Mouse (Mus musculus): ENCODE data around the gene Emx2. TPM values are rescaled to one million over a fixed set of nuclear protein-coding genes. Genes with fewer than 3 reads are reported as not detected.

Emx2 gene
- polyA plus RNA-seq, 1 experiment from 2014 or later: 1.2 TPM

- H3K36me3 ChIP-seq: no peaks in the 10 kb centered on the region
- H3K27ac ChIP-seq: no peak overlapping the region
- H3K9me3 ChIP-seq: no peaks in the 10 kb centered on the region
- peaks cover 57% of the 10 kb centered on the region for H3K4me1 ChIP-seq (replicated peaks)
- H3K27me3 ChIP-seq (ENCODE audit: insufficient read depth, poor library complexity, severe bottlenecking): peaks cover 100% of the 10 kb centered on the region
- no peak overlapping the region for H3K4me3 ChIP-seq
- 1% methylated on average over 10 of the region's 10 CpGs for WGBS
- peak; percentile 34 for DNase-seq (ENCODE audit: low spot score)
These were observed 7.7 kb downstream of the Emx2 start for GRCm38 (mm10) chr19:59465751-59466410.

GRCm38 (mm10) chr19:59466417-59466937, 8.3 kb downstream of the Emx2 start:
- 3% methylated on average over 6 of the region's 6 CpGs for WGBS
- H3K9me3 ChIP-seq: no peaks in the 10 kb centered on the region
- H3K4me1 ChIP-seq (replicated peaks): peaks cover 63% of the 10 kb centered on the region
- no peak overlapping the region for H3K27ac ChIP-seq
- DNase-seq (ENCODE audit: low spot score): peak; percentile 20
- no peak overlapping the region for H3K4me3 ChIP-seq
- peaks cover 100% of the 10 kb centered on the region for H3K27me3 ChIP-seq (ENCODE audit: insufficient read depth, poor library complexity, severe bottlenecking)
- no peaks in the 10 kb centered on the region for H3K36me3 ChIP-seq

- peak; percentile 36 for DNase-seq (ENCODE audit: low spot score)
These were observed 8.8 kb downstream of the Emx2 start for GRCm38 (mm10) chr19:59467016-59467412.

DNA sequence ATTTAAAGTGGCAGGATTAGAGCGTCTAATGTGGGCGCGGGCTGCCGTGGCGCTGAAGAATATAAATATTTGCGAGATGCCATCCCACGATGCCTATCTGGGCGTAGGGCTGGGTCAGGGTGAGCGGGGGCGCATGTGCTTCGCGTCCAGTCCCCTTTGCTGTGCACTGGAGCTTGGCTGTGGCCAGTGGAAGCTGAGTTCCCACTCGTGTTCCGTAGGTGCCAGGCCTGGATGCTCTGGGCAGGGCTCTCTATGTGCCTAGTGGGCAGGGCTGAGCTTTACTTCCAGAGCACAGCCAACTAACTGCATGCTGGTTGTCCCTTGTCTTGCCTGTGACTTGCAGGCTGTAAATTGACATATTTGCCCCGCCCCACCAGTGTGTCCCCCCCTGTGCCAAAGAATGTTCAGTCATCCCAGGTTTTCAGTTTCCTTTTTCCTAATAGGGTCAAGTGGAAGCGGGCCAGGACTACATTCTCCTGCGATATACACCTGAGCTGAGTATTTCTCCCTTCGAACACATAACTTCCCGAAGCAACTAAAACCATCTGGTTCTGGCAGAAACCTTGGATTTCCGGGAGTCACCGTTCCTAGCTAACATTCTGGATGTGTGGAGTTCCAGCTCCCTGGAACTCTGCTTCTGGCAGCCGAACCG, 9.4 kb downstream of the Emx2 start:
- peaks cover 100% of the 10 kb centered on the region for H3K27me3 ChIP-seq (ENCODE audit: insufficient read depth, poor library complexity, severe bottlenecking)
- WGBS: 2% methylated on average over 23 of the region's 23 CpGs
- peak; percentile 39 for DNase-seq (ENCODE audit: low spot score)
- H3K36me3 ChIP-seq: no peaks in the 10 kb centered on the region
- H3K27ac ChIP-seq: no peak overlapping the region
- H3K9me3 ChIP-seq: no peaks in the 10 kb centered on the region
- peak overlapping the region; percentile 24 for H3K4me3 ChIP-seq
- H3K4me1 ChIP-seq (replicated peaks): peaks cover 67% of the 10 kb centered on the region

More at GRCm38 (mm10) chr19:59467016-59467412, 8.8 kb downstream of the Emx2 start:
- no peak overlapping the region for H3K27ac ChIP-seq
- no peaks in the 10 kb centered on the region for H3K36me3 ChIP-seq
- no peaks in the 10 kb centered on the region for H3K9me3 ChIP-seq
- under 1% methylated on average over 19 of the region's 19 CpGs for WGBS
- peaks cover 67% of the 10 kb centered on the region for H3K4me1 ChIP-seq (replicated peaks)
- peak overlapping the region; percentile 24; the same call in 1 of the 2 replicates for H3K4me3 ChIP-seq
- peaks cover 100% of the 10 kb centered on the region for H3K27me3 ChIP-seq (ENCODE audit: insufficient read depth, poor library complexity, severe bottlenecking)

DNA sequence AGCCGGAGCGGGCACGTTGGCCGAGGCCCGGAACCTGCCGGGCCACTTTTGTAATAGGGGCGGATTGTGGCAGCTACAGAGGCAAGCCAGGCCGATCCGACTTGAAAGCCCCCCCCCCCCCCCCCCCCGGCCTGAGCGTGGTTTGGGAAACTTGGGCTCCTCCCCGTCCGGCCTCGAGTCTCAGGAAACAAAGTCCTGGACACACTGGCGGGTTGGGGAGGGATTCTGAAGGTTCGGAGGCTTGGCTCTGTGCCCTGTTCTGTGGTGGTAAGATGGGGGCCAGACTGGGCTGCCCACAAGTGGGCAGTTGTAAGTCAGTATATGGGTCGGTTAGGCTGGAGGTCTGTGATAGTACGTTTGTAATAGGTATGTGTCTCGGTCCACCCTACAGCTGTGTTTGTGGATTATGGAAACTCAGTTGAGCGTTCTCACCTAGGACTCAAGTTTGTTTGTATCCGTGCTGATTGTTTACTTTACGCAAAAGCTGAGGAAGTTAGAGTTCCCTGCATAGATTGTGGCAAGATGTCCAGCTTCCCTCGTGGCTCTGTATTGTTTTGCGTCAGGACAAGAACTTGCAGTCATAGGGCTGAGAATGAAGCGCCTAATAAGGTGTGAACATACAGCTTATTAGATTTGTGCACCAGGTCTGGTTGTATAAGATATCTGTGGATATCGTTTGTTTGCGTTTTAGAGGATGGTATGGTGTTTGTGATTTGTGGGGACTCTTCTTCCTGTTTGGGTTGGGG, 10.1 kb downstream of the Emx2 start:
- DNase-seq (ENCODE audit: low spot score): peak; percentile 22
- Histone ChIP-seq H3K4me1 (replicated peaks) (peaks cover 67% of the 10 kb centered on the region), H3K4me3 (no peak overlapping the region)

GRCm38 (mm10) chr19:59469035-59469949, 11.1 kb downstream of the Emx2 start:
- Histone ChIP-seq H3K27ac (0 out of 2 replicates have a peak overlapping the region, but pooled peaks have one; percentile 9), H3K9me3 (no peaks in the 10 kb centered on the region), H3K27me3 (ENCODE audit: insufficient read depth, poor library complexity, severe bottlenecking) (peaks cover 100% of the 10 kb centered on the region), H3K4me3 (peak overlapping the region; percentile 46), H3K4me1 (replicated peaks) (peaks cover 64% of the 10 kb centered on the region), H3K36me3 (no peaks in the 10 kb centered on the region)
- under 1% methylated on average over 35 of the region's 35 CpGs for WGBS
- DNase-seq (ENCODE audit: low spot score): peak; percentile 66

More for the DNA sequence above, 10.1 kb downstream of the Emx2 start:
- no peak overlapping the region for H3K27ac ChIP-seq
- 1% methylated on average over 27 of the region's 27 CpGs for WGBS
- peaks cover 100% of the 10 kb centered on the region for H3K27me3 ChIP-seq (ENCODE audit: insufficient read depth, poor library complexity, severe bottlenecking)
- H3K36me3 ChIP-seq: no peaks in the 10 kb centered on the region
- no peaks in the 10 kb centered on the region for H3K9me3 ChIP-seq

DNA sequence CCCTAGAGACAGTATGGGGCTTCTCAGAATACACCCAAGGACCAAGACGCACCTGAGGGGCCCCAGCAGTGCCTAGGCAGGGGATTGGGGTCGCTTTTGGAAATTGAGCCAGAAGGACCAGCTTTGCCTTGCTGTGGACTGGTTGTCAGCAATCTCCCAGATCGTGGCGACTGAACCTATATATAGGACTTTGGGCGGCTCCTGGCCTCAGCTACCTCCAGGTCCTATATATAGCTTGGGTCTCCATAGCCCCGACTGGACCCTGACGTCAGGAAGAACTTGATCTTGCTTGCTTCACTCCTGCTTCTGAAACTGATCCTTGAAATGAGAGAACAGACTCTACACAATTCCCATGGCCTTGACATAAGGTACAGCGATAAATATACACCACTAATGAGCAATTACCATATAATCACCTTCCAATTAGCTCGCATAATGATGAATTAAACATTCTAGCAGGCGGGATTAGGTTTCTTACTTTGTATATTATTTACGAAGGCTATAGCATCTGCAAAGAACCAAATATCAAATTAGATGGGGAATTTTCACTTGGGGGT, 12.0 kb downstream of the Emx2 start:
- Histone ChIP-seq H3K4me3 (no peak overlapping the region), H3K4me1 (replicated peaks) (peaks cover 61% of the 10 kb centered on the region), H3K36me3 (no peaks in the 10 kb centered on the region), H3K27me3 (ENCODE audit: insufficient read depth, poor library complexity, severe bottlenecking) (peaks cover 95% of the 10 kb centered on the region), H3K27ac (no peak overlapping the region), H3K9me3 (no peaks in the 10 kb centered on the region)
- no peak for DNase-seq (ENCODE audit: low spot score)
- WGBS: 9% methylated on average over 11 of the region's 11 CpGs

DNA sequence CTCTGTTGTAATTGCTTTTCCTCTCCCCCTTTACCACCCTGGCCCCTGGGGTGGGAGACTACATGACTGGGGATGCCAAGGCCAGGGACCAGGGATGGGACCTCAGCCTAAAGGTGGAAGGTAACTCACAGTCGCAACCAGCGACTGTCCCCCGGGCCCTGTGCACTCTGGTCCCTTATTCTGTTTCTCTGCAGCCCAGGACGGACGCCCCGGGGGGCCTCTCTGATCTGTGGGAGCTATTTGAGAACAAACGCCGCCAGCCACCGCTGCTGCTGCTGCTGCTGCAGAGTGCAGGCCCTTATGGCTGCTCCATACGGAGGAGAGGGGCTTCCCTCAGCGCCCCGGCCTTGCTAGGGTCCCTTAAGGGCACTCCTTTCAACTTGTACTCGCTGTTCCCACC, 12.7 kb downstream of the Emx2 start:
- Histone ChIP-seq H3K27me3 (ENCODE audit: insufficient read depth, poor library complexity, severe bottlenecking) (peaks cover 91% of the 10 kb centered on the region), H3K4me3 (peak overlapping the region; percentile 34), H3K9me3 (no peaks in the 10 kb centered on the region), H3K4me1 (replicated peaks) (peaks cover 53% of the 10 kb centered on the region), H3K27ac (0 out of 2 replicates have a peak overlapping the region, but pooled peaks have one; percentile 16), H3K36me3 (no peaks in the 10 kb centered on the region)
- WGBS: 1% methylated on average over 13 of the region's 13 CpGs
- peak; percentile 30 for DNase-seq (ENCODE audit: low spot score)

DNA sequence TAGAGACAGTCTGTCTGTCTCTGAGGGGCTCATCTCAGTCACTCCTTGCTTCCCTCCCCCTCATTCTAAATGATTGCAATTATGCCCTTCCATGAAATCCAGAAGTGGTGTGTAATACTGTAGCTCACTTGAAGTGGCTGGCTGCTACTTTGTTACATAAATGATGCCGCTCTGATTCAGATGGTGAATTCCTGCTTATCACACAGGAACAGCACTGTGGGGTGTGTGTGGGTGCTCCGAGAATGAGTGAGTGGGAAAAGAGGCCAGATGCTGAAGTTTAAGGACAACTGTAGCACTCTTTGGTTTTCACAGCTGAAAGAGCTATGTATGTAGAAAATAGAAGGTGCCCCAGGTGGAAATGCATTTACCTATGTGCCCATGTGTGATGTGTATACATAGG, 14.7 kb downstream of the Emx2 start:
- H3K4me3 ChIP-seq: no peak overlapping the region
- WGBS: 85% methylated on average over 2 of the region's 2 CpGs
- no peak overlapping the region for H3K27ac ChIP-seq
- no peaks in the 10 kb centered on the region for H3K36me3 ChIP-seq
- no peaks in the 10 kb centered on the region for H3K9me3 ChIP-seq
- DNase-seq (ENCODE audit: low spot score): no peak
- H3K27me3 ChIP-seq (ENCODE audit: insufficient read depth, poor library complexity, severe bottlenecking): peaks cover 76% of the 10 kb centered on the region
- peaks cover 34% of the 10 kb centered on the region for H3K4me1 ChIP-seq (replicated peaks)

GRCm38 (mm10) chr19:59479912-59480311, 21.7 kb downstream of the Emx2 start:
- WGBS: 87% methylated on average over 3 of the region's 3 CpGs
- no peak for DNase-seq (ENCODE audit: low spot score)

GRCm38 (mm10) chr19:59480563-59480962, 22.4 kb downstream of the Emx2 start:
- no peak overlapping the region for H3K27ac ChIP-seq
- no peaks in the 10 kb centered on the region for H3K4me1 ChIP-seq (replicated peaks)
- H3K4me3 ChIP-seq: no peak overlapping the region
- peaks cover 5% of the 10 kb centered on the region; the same call in 1 of the 2 replicates for H3K27me3 ChIP-seq (ENCODE audit: insufficient read depth, poor library complexity, severe bottlenecking)
- DNase-seq (ENCODE audit: low spot score): no peak
- 74% methylated on average over 3 of the region's 3 CpGs for WGBS
- no peaks in the 10 kb centered on the region for H3K9me3 ChIP-seq
- H3K36me3 ChIP-seq: no peaks in the 10 kb centered on the region

More at GRCm38 (mm10) chr19:59479912-59480311, 21.7 kb downstream of the Emx2 start:
- no peak overlapping the region for H3K4me3 ChIP-seq
- no peaks in the 10 kb centered on the region for H3K9me3 ChIP-seq
- H3K36me3 ChIP-seq: no peaks in the 10 kb centered on the region
- H3K27ac ChIP-seq: no peak overlapping the region
- H3K4me1 ChIP-seq (replicated peaks): no peaks in the 10 kb centered on the region
- peaks cover 9% of the 10 kb centered on the region; the same call in 1 of the 2 replicates for H3K27me3 ChIP-seq (ENCODE audit: insufficient read depth, poor library complexity, severe bottlenecking)
